Mouse (Mus musculus): ENCODE measurements around the gene Mdfic.

DNA sequence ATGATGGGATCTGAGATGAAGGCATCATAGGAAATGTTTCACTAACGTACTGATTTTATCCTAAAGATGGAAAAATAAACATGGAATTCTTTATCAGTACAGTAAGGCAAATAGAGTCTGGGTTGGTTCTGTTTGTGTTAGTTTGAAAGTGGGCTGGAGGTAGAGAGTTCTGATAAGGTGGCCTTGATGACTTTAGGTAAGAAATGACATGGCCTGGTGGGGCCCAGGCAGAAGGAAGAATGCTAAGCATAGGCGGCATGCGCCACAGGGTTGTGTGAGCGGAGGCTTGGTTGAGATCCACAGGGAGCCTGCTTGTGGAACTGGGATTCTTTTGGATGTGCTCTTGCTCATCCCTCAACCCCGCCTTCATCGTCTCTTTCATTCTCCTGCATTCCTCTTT lies 40.3 kb downstream of the Mdfic start:
- TF ChIP-seq CTCF (IDR thresholded peaks at IDR 0.05; ENCODE audit: extremely low read depth, insufficient read depth, low read length) (no peak), POLR2A (IDR thresholded peaks at IDR 0.05; ENCODE audit: extremely low read depth, insufficient read depth, low read length) (no peak)
